Mouse (Mus musculus): ENCODE measurements around the gene Alcam. TPM values are rescaled to one million over a fixed set of nuclear protein-coding genes. Genes with fewer than 3 reads are reported as not detected.

Gene Alcam
- total RNA-seq, 2 experiments from 2014 or later, result 2.8 to 4.0 TPM

DNA sequence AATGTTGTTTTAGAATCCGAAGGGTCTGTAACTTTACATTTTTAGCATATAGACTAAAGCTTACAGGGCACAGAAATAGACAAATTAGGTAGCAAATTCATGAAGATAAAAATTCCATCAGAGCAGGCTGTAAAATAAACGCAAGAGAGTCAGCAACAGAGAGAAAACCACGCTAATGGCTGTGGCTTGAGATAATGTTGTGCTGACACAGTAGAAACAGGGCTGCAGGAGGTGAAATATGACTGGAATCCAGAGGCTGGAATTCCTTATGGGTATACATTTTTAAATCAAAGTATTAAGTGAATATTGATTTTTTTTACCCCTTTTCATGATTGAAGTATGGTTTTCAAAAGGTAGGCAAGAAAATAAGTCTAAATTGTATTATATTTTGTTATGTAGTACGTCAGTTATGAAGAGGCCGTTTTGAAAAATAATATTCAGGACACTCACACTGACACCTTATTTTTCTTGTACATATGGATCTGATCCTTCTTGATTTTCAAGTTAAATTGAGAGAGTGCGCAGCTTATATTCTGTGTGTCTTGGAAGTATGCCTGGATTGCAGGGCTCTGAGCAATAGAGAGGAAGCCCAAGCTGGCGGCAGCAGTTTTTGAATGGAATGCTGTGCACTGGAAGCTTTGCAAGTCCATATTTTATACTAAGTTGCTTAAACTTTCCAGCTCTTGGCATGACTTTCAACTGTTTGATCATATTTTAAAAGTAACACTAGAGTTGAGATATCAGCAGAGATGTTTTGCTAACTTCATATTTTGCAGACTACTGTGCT, 74.9 kb downstream of the Alcam start:
- no peak for DNase-seq (ENCODE audit: low spot score)
- intact Hi-C loops (cut with DNase I), result no loop called here

DNA sequence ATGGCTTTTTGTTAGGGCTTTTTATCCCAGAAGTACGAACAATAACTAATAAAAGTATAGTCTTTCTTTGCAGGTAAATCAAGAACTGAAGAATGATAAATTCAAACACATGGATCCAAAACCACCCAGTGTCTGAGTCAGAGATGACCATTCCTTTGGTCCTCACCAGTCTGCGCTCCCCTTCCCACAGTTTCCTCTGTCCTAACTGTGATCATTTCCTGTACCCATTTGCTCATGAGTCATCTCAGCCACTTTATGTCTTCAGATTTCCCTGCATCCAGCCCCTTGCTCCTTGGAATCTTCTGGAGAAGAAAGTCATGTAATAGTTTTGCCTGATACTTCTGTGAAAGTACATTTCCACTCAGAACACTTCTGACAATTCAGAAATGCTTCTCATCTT, 77.0 kb downstream of the Alcam start:
- no peak for DNase-seq (ENCODE audit: low spot score)
- intact Hi-C loops (cut with DNase I), result no loop called here

DNA sequence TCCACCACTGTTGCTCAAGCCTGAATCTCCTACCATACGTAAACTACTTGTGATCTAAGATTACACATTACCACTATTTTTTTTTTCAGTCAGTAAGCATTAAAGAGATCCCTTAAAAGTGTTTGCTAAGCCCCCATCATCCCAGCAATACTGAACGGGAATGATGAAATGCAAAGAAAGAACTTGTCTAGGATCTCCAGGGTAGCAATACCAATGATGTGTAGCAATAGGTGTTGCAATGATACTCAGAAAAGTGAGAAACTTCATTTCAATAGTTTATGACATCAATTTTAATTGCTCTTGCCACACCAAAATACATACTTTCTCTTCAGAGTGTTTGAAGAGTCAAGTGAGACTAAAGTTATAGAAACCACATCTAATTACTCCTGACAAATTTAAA, 81.9 kb downstream of the Alcam start:
- intact Hi-C loops (cut with DNase I), result no loop called here
- DNase-seq (ENCODE audit: low spot score), result no peak

DNA sequence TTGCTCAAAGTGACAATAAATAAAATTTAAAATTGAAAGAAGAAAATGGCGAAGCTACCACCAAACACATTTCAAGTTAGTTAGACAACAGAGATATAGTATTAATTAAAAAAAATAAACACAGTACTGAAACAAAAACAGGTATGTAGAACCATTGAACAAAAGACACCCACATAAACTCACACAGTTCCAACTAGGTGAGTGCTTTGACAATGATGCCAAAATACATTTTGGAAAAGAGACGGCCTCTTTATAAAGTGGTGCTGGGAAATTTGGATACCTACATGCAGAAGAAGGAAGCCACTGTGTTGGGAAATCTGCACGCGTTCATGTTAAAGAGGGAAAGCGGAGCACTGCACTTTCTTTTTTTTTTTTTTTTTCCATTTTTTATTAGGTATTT, 85.4 kb downstream of the Alcam start:
- no peak for DNase-seq (ENCODE audit: low spot score)
- intact Hi-C loops (cut with DNase I), result no loop called here

DNA sequence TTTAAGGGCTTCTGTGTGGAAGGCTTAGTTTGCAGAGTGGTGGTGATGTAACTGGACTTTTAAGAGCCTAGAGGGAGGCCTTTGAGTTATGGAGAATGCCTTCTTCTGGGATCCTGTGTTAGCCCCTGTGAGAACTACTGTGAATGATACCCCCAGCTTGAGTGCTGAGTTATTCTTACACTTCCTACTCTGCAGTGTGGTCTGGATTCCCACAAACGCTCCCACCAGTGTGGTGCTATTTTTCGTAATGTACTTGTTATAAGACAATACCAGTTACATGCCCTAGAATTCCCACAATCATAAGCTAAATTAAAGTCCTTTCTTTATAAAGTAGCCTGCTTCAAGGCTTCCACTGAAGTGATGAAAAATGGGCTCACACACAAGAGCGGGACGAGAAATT, 87.0 kb downstream of the Alcam start:
- no peak for DNase-seq (ENCODE audit: low spot score)
- intact Hi-C loops (cut with DNase I), result no loop called here

DNA sequence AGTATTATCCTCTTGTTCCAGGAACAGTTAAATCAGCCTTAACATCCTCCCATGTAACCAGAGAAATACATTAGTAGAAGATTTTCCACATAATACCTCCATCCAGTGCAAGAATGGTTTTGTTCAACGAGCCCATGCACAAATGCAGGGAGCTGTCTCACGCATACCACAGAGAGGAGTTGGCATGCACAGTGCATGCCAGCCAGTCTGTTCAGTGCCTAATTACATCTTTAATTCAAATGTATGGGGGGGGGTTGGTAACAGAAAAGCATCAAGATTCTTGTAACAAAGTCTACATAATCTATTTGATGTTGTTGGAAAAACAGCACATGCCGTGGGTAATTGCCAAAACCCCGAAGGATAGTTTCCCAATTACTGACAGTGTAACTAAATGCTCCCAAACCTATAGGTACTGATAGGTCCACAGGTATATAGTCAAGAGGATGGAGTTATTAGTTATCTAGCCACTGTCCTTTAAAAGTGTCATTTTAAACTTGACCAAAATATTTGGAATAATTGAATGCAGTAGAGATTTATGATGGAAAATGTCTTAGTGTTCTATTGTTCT, 89.8 kb downstream of the Alcam start:
- no peak for DNase-seq (ENCODE audit: low spot score)
- intact Hi-C loops (cut with DNase I), result no loop called here

DNA sequence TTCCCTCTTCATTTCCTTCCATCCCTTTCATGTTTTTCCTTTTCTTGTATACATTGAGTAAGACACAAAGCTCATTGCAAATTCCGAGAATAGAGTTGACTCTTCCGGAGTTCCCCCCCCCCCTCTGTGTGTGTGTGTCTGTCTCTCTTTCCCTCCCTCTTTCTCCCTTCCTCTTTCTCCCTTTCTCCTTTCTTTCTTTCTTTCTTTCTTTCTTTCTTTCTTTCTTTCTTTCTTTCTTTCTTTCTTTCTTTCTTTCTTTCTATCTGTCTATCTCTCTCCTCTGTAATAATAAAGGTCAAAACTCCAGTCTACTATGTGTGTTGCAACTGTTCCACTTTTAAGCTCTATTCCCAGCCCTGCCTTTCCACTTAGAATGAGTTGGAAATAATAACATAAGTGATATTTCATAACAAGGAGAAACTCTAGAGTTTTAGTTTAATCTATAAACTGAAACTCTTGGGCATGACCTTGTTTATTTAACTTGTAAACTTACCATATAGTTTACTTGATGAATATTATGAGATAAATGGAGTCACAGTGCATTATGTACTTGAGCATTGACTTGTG, 110.3 kb downstream of the Alcam start:
- intact Hi-C loops (cut with DNase I), result no loop called here
- DNase-seq (ENCODE audit: low spot score), result no peak

DNA sequence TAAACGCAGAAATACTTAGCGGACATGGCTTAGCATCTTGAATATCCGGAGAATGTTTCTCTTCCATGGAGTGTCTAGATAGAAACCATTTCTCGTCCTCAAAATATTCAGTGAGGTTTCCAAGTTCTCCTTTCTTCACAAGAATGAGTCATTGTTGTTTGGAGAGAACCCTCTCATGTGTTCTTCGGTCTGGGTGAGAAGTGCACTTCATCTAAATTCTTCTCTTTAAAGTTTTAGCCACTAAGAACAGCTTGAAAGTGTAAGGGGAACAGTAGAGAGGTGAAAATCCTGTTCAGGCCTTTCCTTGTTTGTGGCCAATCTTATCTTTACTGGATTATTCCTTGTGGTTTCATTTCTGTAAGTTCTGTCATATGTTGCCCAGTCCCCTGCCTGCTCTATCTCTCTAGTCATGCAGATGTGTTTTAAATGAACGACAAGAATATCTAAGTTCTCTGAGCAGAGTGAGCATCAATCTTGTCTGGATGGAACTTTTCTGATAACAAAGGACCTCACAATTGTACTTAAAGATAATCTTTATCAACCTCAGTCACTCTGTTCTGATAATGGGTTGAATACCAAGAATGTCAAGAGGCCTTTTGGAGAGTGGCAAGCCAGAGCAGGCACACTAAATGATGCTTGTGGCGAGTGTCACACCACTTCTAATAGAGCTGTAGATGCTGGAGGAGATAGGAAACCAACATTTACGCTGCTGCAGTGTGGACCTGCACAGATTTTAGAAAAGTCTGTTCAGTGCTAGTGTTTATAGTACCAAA, 111.0 kb downstream of the Alcam start:
- no peak for DNase-seq (ENCODE audit: low spot score)

DNA sequence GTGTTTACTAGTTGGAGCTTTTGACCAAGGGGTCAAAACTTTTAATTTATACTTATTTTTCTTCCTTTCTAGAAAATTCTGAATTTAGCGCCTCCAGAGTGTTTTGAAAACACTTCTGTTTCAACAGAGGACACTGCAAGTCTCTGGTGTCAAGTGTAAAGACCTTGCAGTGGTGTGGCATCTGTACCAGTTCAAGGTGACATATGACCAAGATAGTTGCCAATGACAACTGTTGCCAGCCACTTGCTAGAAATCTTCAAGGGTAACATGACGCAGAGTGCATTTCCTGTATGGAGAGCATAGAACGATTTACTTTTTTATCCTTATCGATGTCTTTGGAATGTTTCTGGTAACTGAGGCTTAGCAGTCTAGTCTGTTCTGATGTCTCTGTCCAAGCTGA, 119.8 kb downstream of the Alcam start:
- DNase-seq (ENCODE audit: low spot score), result no peak
- intact Hi-C loops (cut with DNase I), result no loop called here

More for the DNA sequence above, 111.0 kb downstream of the Alcam start:
- intact Hi-C loops (cut with DNase I), result no loop called here

DNA sequence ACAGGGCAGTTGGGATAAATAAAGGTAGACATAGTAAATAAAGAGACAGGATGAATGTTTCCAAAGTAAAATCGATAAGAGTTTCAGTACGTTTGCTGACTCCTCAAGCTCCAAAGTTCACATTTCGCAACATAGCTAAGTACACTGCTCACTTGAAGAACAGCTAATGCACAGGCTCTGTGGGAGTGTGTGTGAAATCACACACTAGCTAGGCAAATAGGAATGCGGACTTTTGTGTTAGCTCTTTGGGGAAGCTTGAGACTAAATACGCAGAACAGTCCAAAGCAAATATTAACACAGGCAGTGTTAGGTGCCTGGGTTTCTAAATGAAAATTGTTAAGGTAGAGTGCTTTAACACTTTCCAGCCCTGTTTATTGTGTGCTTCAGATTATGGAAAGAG, 120.2 kb downstream of the Alcam start:
- intact Hi-C loops (cut with DNase I), result no loop called here
- DNase-seq (ENCODE audit: low spot score), result no peak

DNA sequence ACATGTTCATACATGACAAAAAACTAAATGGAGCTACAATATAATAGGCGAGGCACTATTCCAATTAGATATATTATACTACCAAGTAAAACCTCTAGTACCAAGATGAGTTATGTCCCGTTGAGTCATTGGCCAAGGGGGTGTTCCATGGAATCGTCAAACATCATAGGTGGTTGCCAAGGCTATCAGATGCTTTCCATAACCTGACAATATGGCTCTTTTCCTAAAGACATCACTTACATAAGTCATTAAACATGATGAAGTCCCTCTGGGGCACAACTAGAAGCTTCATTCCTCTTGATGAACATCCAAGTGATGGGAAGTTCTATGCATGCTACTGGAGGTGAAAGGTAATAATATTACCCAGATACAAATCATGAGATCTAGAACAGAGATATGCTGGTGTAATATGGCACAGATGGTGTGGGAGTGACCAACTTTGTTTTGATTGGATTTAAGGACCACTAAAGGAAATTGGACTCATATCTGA, 122.5 kb downstream of the Alcam start:
- no peak for DNase-seq (ENCODE audit: low spot score)
- intact Hi-C loops (cut with DNase I), result no loop called here

DNA sequence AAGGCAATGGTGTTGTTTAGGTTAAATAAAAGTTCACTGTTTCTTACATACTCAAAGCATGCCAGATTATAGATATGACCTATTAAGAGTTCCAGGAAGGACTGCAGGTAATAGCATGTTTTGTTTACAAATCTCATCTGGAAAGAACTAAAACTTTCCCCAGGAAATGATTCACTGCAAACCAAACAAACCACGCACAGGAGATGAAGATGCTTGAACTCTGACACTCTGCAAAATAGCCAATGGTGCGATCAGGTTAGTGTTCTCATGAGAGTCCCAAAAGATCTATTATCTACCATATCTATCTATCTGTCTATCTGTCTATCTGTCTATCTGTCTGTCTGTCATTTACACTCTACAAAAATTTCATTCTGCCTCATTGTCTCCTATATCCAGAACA, 124.5 kb downstream of the Alcam start:
- no peak for DNase-seq (ENCODE audit: low spot score)
- intact Hi-C loops (cut with DNase I), result no loop called here

DNA sequence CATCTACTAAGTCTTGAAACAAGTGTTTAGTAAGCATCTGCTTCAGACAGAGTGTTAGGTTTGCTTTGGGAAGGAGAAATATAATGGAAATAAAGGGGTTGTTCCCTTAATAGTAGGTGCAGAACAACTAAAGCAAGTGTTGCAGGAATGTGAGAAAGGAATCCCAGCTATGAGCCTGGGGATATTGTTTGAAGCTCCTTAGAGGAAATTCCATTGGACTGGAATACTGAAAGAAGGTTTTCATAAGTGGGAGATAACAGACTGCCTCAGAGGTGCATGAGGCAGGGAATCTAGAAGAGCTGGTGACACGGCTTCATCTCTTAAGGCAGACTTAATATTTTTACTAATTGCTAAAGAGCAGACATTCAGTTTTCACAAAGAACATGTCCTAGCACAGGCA, 134.6 kb downstream of the Alcam start:
- intact Hi-C loops (cut with DNase I), result no loop called here
- no peak for DNase-seq (ENCODE audit: low spot score)

DNA sequence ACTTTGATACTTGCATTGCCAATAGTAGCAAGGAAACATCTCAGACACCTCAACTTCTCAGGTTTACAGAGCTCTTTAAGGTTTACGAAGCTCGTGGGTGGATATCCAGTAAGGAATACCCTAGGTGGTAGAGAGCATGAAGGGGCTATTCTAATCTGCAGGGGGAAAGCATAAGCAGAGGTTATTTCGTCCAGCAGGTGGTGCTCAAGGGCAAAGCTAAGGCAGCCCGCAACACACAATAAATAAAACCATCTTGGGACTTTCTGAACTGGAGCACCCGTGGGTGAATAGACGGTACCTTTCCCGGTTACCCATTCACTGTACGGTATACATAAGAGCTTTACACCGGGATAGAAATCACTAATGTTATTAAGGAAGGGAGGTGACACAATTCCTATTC, 142.8 kb downstream of the Alcam start:
- peak; percentile 11 for DNase-seq (ENCODE audit: low spot score)
- intact Hi-C loops (cut with DNase I), result loop anchor here (1.0 to 5.0 kb wide), 2 partner anchors 141 to 955 kb away; partner anchors contain the start of gene Alcam

DNA sequence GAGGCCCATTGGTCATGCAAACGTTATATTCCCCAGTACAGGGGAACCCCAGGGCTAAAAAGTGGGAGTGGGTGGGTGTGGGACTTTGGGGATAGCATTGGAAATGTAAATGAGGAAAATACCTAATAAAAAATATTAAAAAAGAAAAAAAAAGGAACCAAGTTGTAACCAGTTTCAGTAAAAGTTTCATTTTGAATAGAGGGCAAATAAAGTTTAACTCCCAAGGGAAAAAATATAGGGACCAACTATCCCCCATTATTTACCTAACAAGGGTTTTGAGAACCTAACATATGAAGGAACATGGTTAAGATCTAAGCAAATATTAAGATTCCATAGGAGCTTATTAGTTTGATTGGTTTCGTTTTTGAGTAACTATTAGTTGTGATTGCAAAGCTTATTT, 146.9 kb downstream of the Alcam start:
- intact Hi-C loops (cut with DNase I), result no loop called here
- no peak for DNase-seq (ENCODE audit: low spot score)

DNA sequence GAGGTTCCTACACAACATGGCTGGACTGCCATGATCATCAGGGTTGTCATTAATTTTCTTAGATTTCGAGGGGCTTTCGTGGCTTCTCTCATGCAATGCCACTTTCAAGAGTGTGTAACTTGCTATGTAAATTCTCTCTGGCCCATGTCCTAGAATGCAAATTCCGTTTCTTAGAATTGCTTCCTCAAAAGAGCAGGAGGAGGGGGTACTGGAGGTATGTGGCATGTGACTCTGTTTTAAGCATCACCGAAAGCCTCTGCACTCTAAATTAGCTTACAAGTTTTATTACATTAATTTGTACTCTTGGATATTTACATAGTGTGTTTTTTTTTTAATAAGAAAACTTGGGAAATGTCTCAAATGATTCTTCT, 150.4 kb downstream of the Alcam start:
- no peak for DNase-seq (ENCODE audit: low spot score)
- intact Hi-C loops (cut with DNase I), result no loop called here

DNA sequence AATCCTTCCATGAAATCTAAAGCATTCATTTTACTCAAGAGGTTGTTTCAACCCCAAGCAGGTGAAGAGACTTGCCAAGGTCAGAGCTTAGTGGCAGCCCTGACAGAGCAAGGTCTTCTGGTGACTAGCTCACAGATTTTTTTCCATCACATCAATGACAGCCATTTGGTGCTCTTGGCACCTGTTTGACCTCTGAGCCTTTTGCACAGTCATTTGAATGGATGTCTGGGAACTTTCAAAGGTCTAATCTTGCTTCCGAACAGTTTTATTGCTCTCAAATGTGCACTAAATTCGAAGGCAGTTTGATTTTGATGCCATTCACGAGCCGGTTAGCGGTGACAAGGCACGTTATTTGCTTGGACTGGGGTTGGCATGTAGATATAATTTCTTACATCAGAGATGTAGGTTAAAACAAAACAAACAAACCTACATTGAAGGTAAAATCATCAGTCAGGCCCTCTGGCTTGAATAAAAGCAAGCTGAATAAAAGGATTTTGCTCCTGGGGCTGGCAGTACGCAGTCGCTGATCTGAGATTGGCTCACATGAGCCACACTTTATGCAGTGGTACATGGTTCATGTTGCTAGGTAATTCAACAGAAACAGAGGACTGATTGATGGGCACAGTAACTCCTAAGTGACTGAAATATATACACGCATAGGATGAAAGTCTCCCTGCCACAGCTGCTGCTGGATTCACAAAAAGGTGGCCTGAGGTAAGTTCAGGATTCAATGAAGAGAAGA, 150.9 kb downstream of the Alcam start:
- DNase-seq (ENCODE audit: low spot score), result no peak
- intact Hi-C loops (cut with DNase I), result no loop called here

DNA sequence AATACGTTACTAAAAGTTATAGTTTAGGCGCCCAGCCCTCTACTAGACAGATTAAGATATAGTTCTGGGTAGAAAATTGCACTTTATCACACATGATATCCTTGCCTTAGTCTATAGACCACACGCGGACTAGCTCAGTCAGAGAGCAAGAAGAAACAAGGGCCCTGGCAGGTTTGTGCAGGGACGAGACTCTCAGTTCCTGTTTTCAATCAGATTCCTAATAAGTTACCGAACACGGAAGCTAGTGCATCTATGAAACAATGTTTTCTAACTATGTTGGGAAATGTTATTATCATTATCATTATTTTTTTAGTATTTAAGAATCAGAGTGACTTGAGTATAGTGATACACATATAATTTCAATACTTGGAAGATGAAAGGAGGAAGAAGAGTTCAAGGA, 152.1 kb downstream of the Alcam start:
- DNase-seq (ENCODE audit: low spot score), result no peak
- intact Hi-C loops (cut with DNase I), result no loop called here

DNA sequence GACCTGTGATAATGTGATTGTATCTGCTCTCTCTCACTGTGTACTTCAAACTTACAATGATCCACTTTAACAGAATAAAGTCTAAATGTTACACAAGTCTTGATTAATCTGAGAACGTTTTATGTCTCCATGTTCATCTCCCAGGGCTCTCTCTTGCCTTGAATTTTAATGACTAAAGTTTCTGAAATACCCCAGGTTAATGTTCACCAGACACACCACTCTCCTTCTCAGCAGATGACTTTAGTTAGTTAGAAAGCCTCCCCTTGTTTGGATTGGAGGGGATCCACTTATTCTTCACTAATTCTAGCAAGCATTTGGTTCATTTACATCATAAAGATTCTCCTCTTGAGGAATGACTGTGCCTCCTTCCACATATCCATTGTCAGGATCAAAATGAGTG, 157.5 kb downstream of the Alcam start:
- intact Hi-C loops (cut with DNase I), result no loop called here
- DNase-seq (ENCODE audit: low spot score), result no peak

DNA sequence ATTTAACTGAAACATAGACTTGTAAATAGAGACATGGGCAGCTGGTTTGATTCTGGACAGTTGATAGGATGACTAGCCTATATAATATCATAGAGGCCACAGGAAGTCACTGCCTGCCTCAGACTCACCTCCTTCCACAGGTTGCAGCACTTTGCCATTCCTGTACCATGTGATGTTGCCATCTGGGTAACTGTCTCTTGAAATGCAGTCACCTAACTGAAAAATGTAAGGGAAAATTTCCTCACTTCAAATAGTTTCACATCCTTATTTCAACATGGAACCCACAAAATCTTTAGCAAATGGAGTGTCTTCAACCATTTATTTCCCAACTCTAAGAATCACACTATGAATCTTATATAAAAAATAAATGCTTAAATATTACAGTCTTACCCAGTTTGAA, 158.3 kb downstream of the Alcam start:
- intact Hi-C loops (cut with DNase I), result no loop called here
- DNase-seq (ENCODE audit: low spot score), result no peak
